In the genomic region with DNA sequence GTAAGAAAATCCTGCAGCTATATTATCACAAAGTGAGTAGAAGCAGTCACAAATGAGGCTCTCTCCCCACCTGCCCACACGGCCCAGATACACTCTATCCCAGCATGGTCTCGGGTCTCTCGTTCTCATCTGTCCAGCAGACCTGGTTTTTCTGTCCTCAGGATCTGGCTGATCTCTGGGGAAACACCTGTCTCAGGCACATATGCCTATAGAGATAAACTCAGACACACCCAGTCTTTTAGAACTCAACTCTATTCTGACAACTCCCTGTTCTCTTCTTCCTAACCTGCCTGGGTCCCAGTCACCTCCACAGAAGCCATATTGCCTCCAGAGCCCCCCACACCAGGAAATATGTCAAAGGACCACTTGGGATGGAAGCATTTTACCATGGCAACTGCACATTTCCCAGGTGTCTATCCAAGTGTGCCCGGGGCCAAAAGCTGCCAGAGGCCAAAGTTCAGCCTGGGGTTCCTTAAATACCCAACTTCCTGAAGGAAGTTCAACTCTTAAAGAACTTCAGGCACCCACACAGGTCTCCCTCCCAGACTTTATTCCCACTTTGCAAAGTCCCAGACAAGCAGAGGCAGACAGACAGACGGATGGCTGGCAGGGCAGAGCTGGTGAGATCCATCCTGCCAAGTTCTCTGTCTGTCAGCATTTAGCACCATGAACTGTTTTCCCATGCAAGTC, we compare ENCODE assay signal across 21 mouse cellular contexts.
DNase-seq lines count a peak whose midpoint lies in the region; ATAC-seq lines count a peak whose summit lies in the region.
"Had no signal": no experiment of that assay in that cellular context is flagged by ENCODE, and none has a peak within 500 bp of the region (broad histone marks: within the 10 kb centered on the region; RNA-seq: fewer than 3 reads in every experiment).

No protein-coding gene starts in this region.

- no peaks in the 10 kb centered on the region for H3K36me3 ChIP-seq in liver, embryonic 13.5 days
- H3K36me3 ChIP-seq in intestine, embryonic 16.5 days (ENCODE audit: control insufficient read depth, insufficient read depth, low read length): no peaks in the 10 kb centered on the region
- H3K36me3 ChIP-seq in hindbrain, embryonic 13.5 days: no peaks in the 10 kb centered on the region
- H3K36me3 ChIP-seq in heart, embryonic 11.5 days (ENCODE audit: control insufficient read depth, insufficient read depth, low read length): no peaks in the 10 kb centered on the region
- H3K36me3 ChIP-seq: embryonic facial prominence, embryonic 13.5 days; embryonic facial prominence, embryonic 15.5 days; forebrain, embryonic 10.5 days; forebrain, embryonic 12.5 days had no signal

- H3K27ac ChIP-seq in liver, embryonic 13.5 days: no peak overlapping the region
- no peak overlapping the region for H3K27ac ChIP-seq in intestine, embryonic 16.5 days (ENCODE audit: low read length)
- H3K27ac ChIP-seq in hindbrain, embryonic 13.5 days: no peak overlapping the region
- no peak overlapping the region for H3K27ac ChIP-seq in heart, embryonic 11.5 days (ENCODE audit: low read depth, low read length)
- H3K27ac ChIP-seq: embryonic facial prominence, embryonic 13.5 days; embryonic facial prominence, embryonic 15.5 days; forebrain, embryonic 10.5 days; forebrain, embryonic 12.5 days had no signal

- peak; percentile 39; the same call in 1 of the 2 replicates for ATAC-seq in liver, embryonic 13.5 days (ENCODE audit: low read depth)
- peak; percentile 77 for ATAC-seq in intestine, embryonic 16.5 days
- ATAC-seq in megakaryocyte-erythroid progenitor cell, adult 5-6 weeks (replicated peaks; ENCODE audit: low FRiP score, low TSS enrichment, poor library complexity, severe bottlenecking): 0 out of 2 replicates have a peak, but pooled peaks have one; percentile 23
- no peak for ATAC-seq in hindbrain, embryonic 13.5 days (ENCODE audit: low FRiP score)
- no peak for ATAC-seq in heart, embryonic 11.5 days (replicated peaks; ENCODE audit: insufficient number of reproducible peaks, low FRiP score, low TSS enrichment)
- ATAC-seq: forebrain, embryonic 14.5 days had no signal

- H3K4me2 ChIP-seq in liver, embryonic 13.5 days: no peak overlapping the region
- no peak overlapping the region for H3K4me2 ChIP-seq in intestine, embryonic 16.5 days (ENCODE audit: low read depth, low read length)
- no peak overlapping the region for H3K4me2 ChIP-seq in hindbrain, embryonic 13.5 days
- H3K4me2 ChIP-seq in heart, embryonic 11.5 days: no peak overlapping the region
- H3K4me2 ChIP-seq: embryonic facial prominence, embryonic 13.5 days; embryonic facial prominence, embryonic 15.5 days; forebrain, embryonic 12.5 days had no signal

- WGBS in liver, embryonic 13.5 days (ENCODE audit: insufficient replicate concordance): 32% methylated on average over 5 of the region's 5 CpGs
- WGBS in intestine, embryonic 16.5 days: 57% methylated on average over 5 of the region's 5 CpGs
- 78% methylated on average over 5 of the region's 5 CpGs for WGBS in hindbrain, embryonic 13.5 days
- 71% methylated on average over 5 of the region's 5 CpGs for WGBS in heart, embryonic 11.5 days (ENCODE audit: insufficient replicate concordance)

- H3K9me3 ChIP-seq in liver, embryonic 13.5 days (replicated peaks): no peaks in the 10 kb centered on the region
- H3K9me3 ChIP-seq in intestine, embryonic 16.5 days (ENCODE audit: control insufficient read depth, low read length): no peaks in the 10 kb centered on the region
- no peaks in the 10 kb centered on the region for H3K9me3 ChIP-seq in hindbrain, embryonic 13.5 days
- no peaks in the 10 kb centered on the region for H3K9me3 ChIP-seq in heart, embryonic 11.5 days (replicated peaks; ENCODE audit: control insufficient read depth, low read length)
- H3K9me3 ChIP-seq: embryonic facial prominence, embryonic 13.5 days; embryonic facial prominence, embryonic 15.5 days; forebrain, embryonic 10.5 days; forebrain, embryonic 12.5 days had no signal

- H3K9ac ChIP-seq in liver, embryonic 13.5 days: no peak overlapping the region
- H3K9ac ChIP-seq in intestine, embryonic 16.5 days (ENCODE audit: low read depth, low read length): no peak overlapping the region
- H3K9ac ChIP-seq in hindbrain, embryonic 13.5 days: no peak overlapping the region
- H3K9ac ChIP-seq in heart, embryonic 11.5 days (ENCODE audit: low read depth, low read length): no peak overlapping the region
- H3K9ac ChIP-seq: embryonic facial prominence, embryonic 13.5 days; embryonic facial prominence, embryonic 15.5 days; forebrain, embryonic 12.5 days had no signal

- H3K4me3 ChIP-seq in liver, embryonic 13.5 days (replicated peaks): no peak overlapping the region
- H3K4me3 ChIP-seq in intestine, embryonic 16.5 days (ENCODE audit: low read length): no peak overlapping the region
- H3K4me3 ChIP-seq in hindbrain, embryonic 13.5 days: no peak overlapping the region
- no peak overlapping the region for H3K4me3 ChIP-seq in heart, embryonic 11.5 days (ENCODE audit: low read depth, low read length)
- H3K4me3 ChIP-seq: embryonic facial prominence, embryonic 13.5 days; embryonic facial prominence, embryonic 15.5 days; erythroblast, embryonic 14.5 days; forebrain, embryonic 10.5 days; forebrain, embryonic 12.5 days had no signal

- no peaks in the 10 kb centered on the region for H3K4me1 ChIP-seq in liver, embryonic 13.5 days (replicated peaks)
- H3K4me1 ChIP-seq in intestine, embryonic 16.5 days (ENCODE audit: control insufficient read depth, insufficient read depth, low read length): peaks cover 11% of the 10 kb centered on the region
- H3K4me1 ChIP-seq in hindbrain, embryonic 13.5 days (replicated peaks): no peaks in the 10 kb centered on the region
- no peaks in the 10 kb centered on the region for H3K4me1 ChIP-seq in heart, embryonic 11.5 days (ENCODE audit: control insufficient read depth, insufficient read depth, low read length)
- H3K4me1 ChIP-seq: embryonic facial prominence, embryonic 13.5 days; embryonic facial prominence, embryonic 15.5 days had no signal

- no peak for DNase-seq in liver, embryonic 13.5 days
- DNase-seq in liver: no peak
- DNase-seq: adrenal gland, adult 2 months; adrenal gland, postnatal 10 days; adrenal gland, postnatal 25 days; cerebellum, adult 11 months; cerebellum, adult 18-20 months; cerebellum, adult 8-10 months; cerebellum, adult 9-11 months; cerebellum, postnatal 36 days; embryo, embryonic 11 days had no signal

- no peaks in the 10 kb centered on the region for H3K27me3 ChIP-seq in liver, embryonic 13.5 days
- H3K27me3 ChIP-seq in intestine, embryonic 16.5 days (replicated peaks; ENCODE audit: control insufficient read depth, insufficient read depth, low read length): no peaks in the 10 kb centered on the region
- no peaks in the 10 kb centered on the region for H3K27me3 ChIP-seq in hindbrain, embryonic 13.5 days
- no peaks in the 10 kb centered on the region for H3K27me3 ChIP-seq in heart, embryonic 11.5 days (ENCODE audit: control insufficient read depth, insufficient read depth, low read length)
- H3K27me3 ChIP-seq: embryonic facial prominence, embryonic 13.5 days; embryonic facial prominence, embryonic 15.5 days had no signal

Comparison
In these comparisons a context has a peak if more than half of its experiments do, and no peak if none do; other contexts are left out.
1. ATAC-seq: peak in liver, embryonic 13.5 days (single experiment), intestine, embryonic 16.5 days (single experiment) and megakaryocyte-erythroid progenitor cell, adult 5-6 weeks (single experiment); none in hindbrain, embryonic 13.5 days (single experiment) and heart, embryonic 11.5 days (single experiment).